Mouse (Mus musculus) urinary bladder, postnatal 4 days (tissue): ENCODE results near the gene Tbc1d10b.
"Not testable (repeated sequence)": the region's sequence is repeated elsewhere in the genome, so short reads cannot be mapped to it uniquely, and the experiment has no call there.

ENCODE experiments used
- DNase-seq, 2 experiments: peaks; one replicate each; pipeline ENCODE4 v3.0.0; 2021 to 2022; ENCODE audit warnings: low spot score in 2 of 2

Gene Tbc1d10b

GRCm38 (mm10) chr7:127208295-127208552 is at the start of gene Tbc1d10b:
Tbc1d10b (minus strand) TSS chr7:127208468.
- DNase-seq, result no peak

DNA sequence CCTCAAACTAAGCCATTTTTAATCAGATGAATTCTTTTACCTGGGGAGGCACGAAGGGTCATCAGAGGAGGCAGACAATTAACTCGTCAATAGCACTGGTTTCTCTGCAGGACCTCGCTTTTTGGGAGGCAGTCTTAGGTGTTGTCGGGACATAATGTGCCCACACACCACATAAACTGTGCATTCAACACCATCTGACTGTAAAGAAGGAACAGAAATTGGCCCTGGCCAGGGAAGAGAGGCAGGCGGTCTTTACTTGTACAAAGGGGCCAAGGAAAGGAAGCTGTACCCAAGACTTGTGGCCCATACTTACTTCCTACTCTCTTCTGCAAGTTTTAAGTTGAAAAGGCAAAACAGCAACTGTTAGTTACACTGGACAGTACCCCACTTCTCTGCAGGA is 48.2 kb upstream of the Tbc1d10b start:
- no peak for DNase-seq

DNA sequence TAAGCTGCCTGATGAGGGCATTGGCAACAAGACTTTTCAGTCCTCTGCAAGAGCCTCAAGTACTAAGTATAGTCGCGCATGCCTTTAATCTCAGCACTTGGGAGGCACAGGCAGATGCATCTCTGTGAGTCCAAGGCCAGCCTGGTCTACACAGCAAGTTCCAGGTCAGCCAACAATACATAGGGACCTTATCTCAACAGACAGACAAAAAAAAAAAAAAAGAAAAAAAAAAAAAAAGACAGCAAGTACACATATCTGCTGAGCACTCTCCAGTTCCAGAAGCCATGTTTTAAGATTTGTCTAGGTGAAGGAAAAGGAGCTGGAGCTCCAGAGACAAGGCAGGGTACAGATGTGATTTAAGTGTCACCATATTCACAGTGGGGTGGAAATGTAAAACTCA is 47.7 kb upstream of the Tbc1d10b start:
- no peak for DNase-seq

GRCm38 (mm10) chr7:127255008-127255407 is 46.7 kb upstream of the Tbc1d10b start:
- DNase-seq, result no peak

DNA sequence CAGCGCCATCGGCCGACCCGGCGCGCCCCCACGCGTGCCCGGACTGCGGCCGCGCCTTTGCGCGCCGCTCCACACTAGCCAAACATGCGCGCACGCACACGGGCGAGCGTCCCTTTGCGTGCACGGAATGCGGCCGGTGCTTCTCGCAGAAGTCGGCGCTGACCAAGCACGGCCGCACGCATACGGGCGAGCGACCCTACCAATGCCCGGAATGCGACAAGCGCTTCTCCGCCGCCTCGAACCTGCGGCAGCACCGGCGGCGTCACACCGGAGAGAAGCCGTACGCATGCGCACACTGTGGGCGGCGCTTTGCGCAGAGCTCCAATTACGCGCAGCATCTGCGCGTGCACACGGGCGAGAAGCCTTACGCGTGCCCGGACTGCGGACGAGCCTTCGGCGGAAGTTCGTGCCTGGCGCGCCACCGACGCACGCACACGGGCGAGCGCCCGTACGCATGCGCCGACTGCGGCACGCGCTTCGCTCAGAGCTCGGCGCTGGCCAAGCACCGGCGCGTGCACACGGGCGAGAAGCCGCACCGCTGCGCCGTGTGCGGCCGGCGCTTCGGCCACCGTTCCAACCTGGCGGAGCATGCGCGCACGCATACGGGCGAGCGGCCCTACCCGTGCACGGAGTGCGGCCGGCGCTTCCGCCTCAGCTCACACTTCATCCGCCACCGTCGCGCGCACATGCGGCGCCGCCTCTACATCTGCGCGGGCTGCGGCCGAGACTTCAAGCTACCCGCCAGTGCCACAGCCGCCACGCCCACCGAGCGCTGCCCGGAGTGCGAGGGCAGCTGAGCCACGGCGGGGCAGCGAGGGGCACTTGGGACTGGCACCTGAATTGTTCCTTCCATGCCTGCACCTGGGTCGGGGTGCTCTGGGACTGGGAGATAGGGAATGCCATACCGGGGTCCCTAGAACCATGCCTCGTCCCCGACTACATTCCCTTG is 45.8 kb upstream of the Tbc1d10b start:
- peak; percentile 93 to 95 for DNase-seq

- no peak for DNase-seq
Measured at GRCm38 (mm10) chr7:127253341-127253740, 45.1 kb upstream of the Tbc1d10b start.

DNA sequence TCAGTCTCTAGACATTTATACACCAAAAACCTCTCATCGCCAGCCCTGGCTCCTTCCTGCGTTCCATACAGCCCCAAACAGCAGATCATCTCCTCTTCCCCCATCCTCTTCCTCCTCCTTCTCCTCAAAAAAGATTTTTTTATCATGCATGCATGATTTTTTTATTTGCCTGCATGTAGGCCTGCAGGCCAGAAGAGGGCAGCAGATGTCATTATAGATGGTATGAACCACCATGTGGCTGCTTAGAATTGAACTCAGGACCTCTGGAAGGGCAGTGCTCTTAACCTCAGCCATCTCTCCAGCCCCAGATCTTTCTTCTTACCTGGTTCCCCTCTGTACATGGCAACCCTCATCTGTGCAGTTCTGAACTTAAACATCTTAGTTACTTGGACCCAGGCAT is 44.1 kb upstream of the Tbc1d10b start:
- DNase-seq, result no peak

- not testable (repeated sequence) for DNase-seq
Measured at GRCm38 (mm10) chr7:127250511-127250910, 42.2 kb upstream of the Tbc1d10b start.

DNA sequence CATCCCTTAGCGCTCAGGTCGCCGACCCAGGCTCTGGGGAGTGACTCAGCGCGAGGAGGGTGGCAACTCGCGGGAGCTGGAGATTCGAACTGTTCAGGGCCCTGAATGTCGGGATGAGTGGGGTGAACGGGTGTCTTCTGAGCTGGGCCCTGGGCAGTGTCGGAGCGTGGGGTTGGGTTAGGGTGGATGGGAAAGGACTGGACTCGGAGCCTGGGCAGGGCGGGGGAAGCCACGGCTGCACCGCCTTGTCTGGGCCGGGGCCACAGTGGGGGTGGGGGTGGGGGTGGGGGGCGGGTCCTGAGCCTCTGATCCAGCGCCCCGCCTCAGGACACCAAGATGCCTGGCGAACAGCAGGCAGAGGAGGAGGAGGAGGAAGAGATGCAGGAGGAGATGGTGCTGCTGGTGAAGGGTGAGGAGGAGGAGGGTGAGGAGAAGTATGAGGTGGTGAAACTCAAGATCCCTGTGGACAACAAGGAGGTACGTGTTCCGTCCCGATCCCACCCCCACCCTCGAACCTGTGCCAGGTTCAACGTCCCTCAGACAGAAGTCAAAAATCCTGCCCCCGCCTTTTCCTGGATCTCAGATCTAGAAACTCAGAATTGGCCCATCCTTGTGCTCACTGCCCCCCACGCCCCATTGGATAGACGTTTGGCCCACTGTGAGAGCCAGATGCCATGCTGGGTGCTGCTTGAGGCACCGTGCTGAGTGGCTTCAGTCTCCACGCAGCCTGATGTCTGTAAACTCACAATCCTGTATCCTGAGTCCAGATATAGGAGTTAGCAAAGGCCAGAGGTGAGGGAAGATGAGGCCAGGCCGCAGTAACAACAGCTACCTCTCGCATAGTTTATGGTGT is 36.6 kb upstream of the Tbc1d10b start:
- DNase-seq, result peak; percentile 62 to 65

DNA sequence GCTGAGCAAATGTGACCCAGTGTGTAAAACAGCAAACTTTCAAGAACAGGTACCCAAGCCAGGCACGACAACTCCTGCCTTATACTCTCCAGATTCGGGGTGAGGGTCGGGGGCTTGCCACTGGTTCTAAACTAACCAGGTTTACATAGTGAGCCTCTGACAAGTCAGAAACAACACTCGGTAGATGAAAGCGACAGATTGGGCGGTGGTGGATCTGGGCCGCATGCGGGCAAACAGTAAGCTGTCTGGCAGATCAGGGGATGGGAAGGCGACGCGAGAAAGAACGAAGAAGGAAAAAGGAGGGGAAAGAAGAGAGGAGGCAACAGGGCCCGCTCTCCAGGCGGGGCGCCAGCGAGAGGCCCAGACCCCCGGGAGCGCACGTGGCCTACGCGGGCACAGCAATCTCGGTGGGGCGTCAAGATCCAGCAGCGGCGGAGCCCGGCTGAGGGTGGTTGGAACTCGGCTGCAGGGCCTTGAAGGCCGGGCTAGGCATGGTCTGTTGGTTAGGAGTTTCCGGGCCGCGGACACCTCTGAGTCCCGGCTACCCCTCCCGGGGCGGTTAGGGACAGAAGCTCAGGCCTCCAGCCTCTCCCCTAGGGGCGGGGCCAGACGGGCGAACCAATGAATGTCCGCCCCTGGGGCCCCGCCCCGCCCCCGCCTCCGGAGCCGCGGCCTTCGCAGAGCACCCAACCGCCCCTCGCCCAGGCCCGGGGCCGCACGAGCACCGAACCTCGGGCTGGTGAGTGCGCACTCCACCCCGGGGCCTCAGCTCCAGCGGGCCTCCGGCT is 35.8 kb upstream of the Tbc1d10b start, which contains the start of gene Zfp771:
Zfp771 (plus strand) TSS at position 405 of the 788 bp plus-strand sequence.
- peak; percentile 94 to 96 for DNase-seq

DNA sequence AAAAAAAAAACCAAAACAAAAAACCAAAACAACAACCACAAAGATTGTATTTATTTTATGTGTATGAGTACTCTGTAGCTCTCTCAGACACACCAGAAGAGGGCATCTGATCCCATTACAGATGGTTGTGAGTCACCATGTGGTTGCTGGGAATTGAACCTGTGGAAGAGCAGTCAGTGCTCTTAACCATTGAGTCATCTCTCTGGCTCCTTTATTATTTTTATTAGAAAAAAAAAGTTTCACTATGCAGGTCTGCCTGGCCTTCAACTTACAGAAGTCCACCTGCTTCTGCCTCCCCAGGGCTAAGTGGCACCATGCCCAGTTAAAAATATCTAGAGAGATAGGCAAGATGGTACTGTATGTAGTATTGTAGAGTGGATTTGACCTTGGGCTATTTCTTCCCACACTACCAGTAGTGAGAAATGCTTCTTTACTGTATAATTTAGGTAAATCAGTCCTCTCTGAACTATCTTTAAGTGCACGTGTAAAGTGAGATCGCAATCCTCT is 35.1 kb upstream of the Tbc1d10b start:
- no peak for DNase-seq

DNA sequence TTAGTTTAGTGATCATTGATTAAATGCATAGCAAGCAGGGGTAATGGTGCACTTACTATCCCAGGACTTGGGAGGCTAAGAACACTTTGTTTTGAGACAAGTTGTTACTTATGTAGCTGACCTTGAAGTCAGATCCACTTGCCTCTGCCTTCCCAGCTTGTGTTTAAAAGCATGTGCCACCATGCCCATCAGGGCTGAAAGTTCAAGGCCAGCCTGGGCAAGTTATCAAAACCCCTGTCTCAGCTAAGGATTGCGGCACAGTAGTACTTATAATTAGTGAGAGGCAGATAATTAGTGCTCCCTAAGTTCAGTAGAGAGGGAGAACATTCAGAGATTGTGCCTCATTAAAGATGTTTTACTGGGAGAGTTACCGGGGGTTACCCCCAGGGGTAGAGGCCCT is 26.5 kb upstream of the Tbc1d10b start:
- no peak for DNase-seq

DNA sequence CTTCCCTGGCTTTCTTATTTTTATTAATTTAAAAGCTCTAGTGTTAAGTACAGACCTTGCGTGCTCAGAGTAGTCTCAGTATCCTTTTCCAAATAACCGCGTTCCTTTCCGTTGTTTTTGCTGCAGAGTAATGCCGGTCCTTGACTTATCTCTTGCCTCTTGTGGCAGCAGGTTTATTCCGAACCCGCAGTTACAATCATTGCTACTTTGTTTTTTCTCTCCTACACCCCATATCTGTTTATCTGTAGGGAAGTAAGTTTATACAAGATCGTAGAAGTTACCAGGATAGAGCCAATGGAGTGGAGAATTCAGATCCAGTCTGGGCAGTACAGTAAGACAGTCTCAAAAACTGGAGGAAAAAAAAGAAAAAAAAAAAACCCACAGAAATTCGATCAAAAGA is 25.5 kb upstream of the Tbc1d10b start:
- DNase-seq, result no peak

GRCm38 (mm10) chr7:127233368-127233749 is 25.1 kb upstream of the Tbc1d10b start:
- no peak for DNase-seq

- DNase-seq, result peak; percentile 80 to 81
Measured at GRCm38 (mm10) chr7:127232622-127233367, 24.5 kb upstream of the Tbc1d10b start, which contains the start of the genes Zfp553 and Sept1. Zfp553 (plus strand) TSS chr7:127233061. Sept1 (minus strand) TSS chr7:127233130.

GRCm38 (mm10) chr7:127231826-127232621 is 23.8 kb upstream of the Tbc1d10b start:
- no peak for DNase-seq

- no peak for DNase-seq
Measured at GRCm38 (mm10) chr7:127231376-127231775, 23.1 kb upstream of the Tbc1d10b start.

GRCm38 (mm10) chr7:127228615-127229303 is 20.5 kb upstream of the Tbc1d10b start:
- peak; percentile 63 to 82 for DNase-seq
